Mouse (Mus musculus): ENCODE measurements around the gene Cog6. TPM values are rescaled to one million over a fixed set of nuclear protein-coding genes. Genes with fewer than 3 reads are reported as not detected.

Cog6 gene
- 237 TPM for polyA plus RNA-seq (2014; fragmentation: Illumina TruSeq; extraction: RNeasy Lipid Tissue Mini Kit (QIAGEN cat#74804); ENCODE audit: low read depth, low replicate concordance)

GRCm38 (mm10) chr3:53016436-53017340, at the start of gene Cog6:
TSS of gene Cog6 (minus strand) at chr3:53017237.

GRCm38 (mm10) chr3:53041411-53042239, 24.6 kb upstream of the Cog6 start, which contains the start of gene Lhfp:
TSS of gene Lhfp (plus strand) at chr3:53041528.

Other genes starting within 250 kb of the Cog6 start
- 24.7 TPM for gene Lhfp, start 24.3 kb upstream of the Cog6 start, polyA plus RNA-seq (2014; fragmentation: Illumina TruSeq; extraction: RNeasy Lipid Tissue Mini Kit (QIAGEN cat#74804); ENCODE audit: low read depth, low replicate concordance)